Mouse (Mus musculus) granulocyte monocyte progenitor cell, adult 5-6 weeks (primary cell): Measurements from ENCODE around the gene Sspn. TPM values are rescaled to one million over a fixed set of nuclear protein-coding genes. Genes with fewer than 3 reads are reported as not detected.

ENCODE experiments used
- ATAC-seq: replicated peaks from 2 replicates; pipeline ENCODE4 v1.8.0; 2016; ENCODE audit warnings: mild to moderate bottlenecking, moderate TSS enrichment, inconsistent platforms; ENCODE audit not compliant: poor library complexity, severe bottlenecking
- total RNA-seq, 2 experiments: library from RNA; stranded (forward) in 1 of 2; stranded (reverse) in 1 of 2; fragments of 200-712, 200-1000 nt in 1 of 2; fragments of >200 nt in 1 of 2; fragmentation: Nextera tagmentation in 1 of 2; gene quantifications; 2 replicates each; pipeline ENCODE4 v1.2.3; 2014 to 2017

The Sspn gene
- total RNA-seq, 2 experiments from 2014 or later, result not detected

- no peak for ATAC-seq
These were observed 7.8 kb upstream of the Sspn start for GRCm38 (mm10) chr6:145923594-145923993.

DNA sequence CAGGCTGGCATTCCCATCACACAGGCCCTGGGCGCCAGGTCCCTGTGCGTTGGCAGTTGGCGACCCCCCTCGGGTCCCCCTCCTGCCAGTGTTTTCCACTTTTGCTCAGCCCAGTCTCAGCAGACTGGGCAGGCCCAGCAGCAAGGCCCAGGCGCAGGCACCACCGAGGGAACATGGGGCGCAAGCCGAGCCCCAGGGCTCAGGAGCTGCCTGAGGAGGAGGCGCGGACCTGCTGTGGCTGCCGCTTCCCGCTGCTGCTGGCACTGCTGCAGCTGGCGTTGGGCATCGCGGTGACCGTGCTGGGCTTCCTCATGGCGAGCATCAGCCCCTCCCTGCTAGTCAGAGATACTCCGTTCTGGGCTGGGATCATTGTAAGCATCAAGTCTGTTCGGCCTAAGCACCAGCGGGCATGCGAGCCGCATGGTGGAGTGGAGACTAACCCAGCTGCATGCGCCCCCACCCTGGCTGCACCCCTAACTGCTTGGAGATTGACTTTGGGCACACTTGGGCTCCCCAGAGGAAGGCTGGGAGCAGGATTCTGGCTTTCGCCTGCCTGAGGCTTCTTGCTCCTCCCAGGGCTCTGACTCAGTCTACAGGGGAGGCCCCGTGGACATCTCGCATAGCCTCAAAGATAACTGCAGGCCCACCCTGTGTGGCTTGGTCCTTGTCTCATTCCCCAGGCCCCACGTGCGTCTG, 2.7 kb downstream of the Sspn start:
- ATAC-seq, result peak; percentile 63

GRCm38 (mm10) chr6:145934697-145935240, 3.3 kb downstream of the Sspn start:
- ATAC-seq, result no peak

DNA sequence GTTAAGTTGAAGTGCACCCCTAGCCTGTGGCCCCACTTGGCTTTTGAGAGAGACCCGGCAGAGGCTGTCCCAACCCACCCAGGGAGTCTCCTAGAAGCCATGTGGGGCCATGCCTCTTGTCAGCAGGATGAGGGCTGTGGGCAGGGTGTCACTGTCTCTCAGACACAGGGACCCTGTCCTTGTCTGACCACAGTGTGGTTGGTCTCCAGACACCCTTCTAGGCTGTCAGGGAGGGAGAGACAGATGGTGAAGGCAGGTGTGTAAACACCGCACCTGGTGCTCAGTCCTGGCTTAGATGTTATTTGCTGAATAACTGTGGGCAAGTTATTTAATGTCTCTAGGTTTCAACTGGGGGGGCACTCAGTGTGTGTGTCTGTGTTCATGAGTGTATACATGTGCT, 4.5 kb downstream of the Sspn start:
- no peak for ATAC-seq

DNA sequence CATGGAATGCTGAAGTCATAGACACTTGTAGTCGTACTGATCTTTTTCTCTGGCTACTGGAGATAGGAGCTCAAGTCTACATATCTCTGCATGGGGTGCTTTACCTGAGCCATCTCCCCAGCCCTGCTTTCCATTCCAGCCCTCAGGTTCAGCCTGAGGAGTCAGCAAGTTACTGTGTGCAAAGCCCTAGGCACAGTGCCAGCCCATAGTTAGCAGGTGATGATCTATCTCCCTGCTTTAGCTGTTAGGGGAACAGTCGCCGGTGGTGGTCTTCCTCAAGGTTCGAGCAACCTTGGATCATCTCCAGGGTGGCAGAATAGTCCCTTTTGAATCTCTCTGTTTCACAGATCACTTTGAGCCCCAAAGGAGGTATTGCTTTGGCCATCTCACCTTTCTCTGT, 5.1 kb downstream of the Sspn start:
- no peak for ATAC-seq

DNA sequence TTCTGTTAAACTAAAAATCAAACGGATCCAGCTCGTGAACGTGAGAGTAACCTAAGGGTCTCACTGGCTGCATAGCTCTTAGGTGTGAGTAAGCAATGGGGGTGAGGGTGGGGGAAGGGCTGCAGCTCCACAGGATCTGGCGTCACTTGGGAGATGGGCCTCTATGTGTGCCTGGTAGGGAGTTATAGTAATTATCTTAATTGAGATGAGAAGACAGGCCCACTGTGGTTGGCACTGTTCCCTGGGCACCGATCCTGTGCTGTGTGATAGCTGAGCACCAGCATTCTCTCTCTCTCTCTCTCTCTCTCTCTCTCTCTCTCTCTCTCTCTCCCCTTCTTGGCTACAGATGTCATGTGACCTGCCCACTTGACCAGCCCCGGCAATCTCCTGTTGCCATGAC, 9.4 kb downstream of the Sspn start:
- no peak for ATAC-seq

GRCm38 (mm10) chr6:145942263-145942966, 11.0 kb downstream of the Sspn start:
- ATAC-seq, result no peak

GRCm38 (mm10) chr6:145943414-145943813, 12.0 kb downstream of the Sspn start:
- ATAC-seq, result no peak

DNA sequence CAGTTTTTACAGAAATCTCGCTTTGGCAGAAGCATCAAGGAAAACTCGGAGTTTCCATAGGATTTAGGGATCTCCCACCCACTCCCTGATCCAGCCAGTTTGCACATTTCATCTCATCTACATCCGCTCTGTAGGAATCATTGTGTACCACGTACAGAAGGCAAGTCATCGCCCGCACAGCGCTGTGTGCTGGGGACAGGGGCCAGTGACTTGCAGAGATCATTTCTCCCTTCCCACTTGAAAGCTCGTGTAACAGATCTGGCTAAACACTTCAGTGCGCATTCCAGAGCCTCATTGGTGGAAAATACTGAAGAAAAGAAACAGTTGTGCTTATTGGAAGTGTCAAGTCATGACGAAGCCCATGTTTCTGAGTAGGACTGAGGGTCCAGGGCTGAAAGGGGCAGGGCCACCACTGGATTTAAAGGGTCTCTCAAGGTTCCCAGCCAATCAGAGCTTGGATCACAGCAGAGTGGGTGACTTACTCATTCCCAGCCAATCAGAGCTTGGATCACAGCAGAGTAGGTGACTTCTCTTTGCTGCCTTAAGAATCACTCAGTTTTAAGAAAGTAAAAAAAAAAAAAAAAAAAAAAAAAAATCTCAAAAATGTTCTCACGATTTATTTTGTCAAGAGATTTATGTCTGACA, 14.4 kb downstream of the Sspn start:
- ATAC-seq, result no peak

GRCm38 (mm10) chr6:145949049-145949448, 17.6 kb downstream of the Sspn start:
- no peak for ATAC-seq

- ATAC-seq, result no peak
These were observed 19.2 kb downstream of the Sspn start for GRCm38 (mm10) chr6:145950626-145951025.

GRCm38 (mm10) chr6:145952594-145952993, 21.2 kb downstream of the Sspn start:
- no peak for ATAC-seq

GRCm38 (mm10) chr6:145953121-145953896, 21.9 kb downstream of the Sspn start:
- no peak for ATAC-seq

DNA sequence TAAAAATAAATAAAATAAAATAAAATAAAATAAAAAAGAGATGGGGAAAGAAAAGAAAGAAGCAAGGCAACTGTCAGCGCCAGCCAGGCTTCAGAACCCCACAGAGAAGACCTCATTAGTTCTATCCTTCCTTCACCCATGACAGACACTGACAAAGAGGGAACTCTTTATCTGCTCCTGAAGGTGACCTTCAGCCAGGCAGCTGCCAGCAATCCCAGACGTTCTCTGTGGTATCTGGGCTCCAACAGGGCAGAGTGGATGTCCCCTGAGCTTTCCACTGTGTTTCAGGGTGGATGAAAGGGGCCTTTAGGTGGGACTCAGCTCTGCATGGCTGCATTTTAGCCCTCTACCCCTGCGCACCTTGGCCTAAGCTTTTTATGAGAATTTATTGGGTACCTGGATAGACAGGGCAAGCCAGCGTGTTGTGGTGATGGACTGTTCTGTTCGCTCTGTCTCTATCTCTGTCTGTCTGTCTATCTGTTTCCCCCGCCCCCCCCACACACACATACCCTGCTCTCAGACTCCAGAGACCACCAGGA, 26.1 kb downstream of the Sspn start:
- no peak for ATAC-seq

DNA sequence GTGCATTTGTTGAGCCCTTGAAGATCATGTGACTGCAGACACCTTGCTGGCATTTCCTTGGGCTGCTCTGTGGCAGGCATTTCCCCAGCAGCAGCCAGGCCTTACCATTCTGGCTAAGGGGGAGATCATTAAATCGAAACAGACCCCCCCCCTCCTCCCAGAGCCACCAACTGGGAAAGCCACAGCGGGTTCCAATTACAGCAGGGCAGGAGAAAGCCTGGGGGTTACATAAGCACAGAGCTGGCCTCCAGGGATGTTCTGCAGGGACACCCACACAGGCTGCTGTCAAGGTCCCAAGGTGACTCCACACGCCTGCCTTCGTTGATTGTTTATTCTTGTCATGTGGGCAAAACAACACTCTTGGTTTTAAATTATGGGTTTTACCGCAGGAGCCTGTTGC, 26.6 kb downstream of the Sspn start:
- ATAC-seq, result no peak

DNA sequence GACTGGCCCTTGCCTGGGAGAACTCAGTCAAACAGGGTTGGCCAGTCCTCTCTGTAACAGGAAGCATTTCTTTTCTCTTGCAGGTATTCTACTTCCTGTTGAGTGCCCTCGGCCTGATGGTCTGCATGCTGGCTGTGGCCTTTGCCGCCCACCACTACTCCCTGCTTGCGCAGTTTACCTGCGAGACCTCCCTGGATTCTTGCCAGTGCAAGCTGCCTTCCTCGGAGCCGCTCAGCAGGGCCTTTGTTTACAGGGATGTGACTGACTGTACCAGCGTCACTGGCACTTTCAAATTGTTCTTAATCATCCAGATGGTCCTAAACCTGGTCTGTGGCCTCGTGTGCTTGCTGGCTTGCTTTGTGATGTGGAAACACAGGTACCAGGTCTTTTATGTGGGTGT, 29.6 kb downstream of the Sspn start:
- ATAC-seq, result no peak

- ATAC-seq, result no peak
These were observed 32.5 kb downstream of the Sspn start for GRCm38 (mm10) chr6:145963966-145964365.

DNA sequence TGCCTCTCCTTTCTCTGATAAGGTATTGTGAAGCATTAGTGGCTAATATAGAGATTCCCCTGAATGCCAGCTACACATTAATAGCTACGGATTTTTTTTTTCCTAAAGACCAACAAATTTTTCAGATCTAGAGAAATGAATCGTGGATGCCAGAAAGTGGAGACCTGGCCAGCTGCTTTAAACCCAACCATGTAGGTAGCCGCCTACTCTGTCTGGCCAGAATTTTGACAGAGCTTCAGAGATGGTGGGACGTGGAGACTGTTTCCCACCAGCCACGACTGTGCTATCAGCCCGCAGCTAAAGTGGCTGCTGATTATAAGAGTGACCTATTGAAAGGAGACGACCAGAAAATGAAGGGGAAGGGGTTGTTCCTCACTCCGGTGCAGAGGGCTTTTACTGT, 36.3 kb downstream of the Sspn start:
- no peak for ATAC-seq

GRCm38 (mm10) chr6:145968301-145968818, 36.9 kb downstream of the Sspn start:
- ATAC-seq, result no peak; the same call in 1 of the 2 replicates

GRCm38 (mm10) chr6:145968821-145969220, 37.4 kb downstream of the Sspn start:
- ATAC-seq, result no peak
